Mouse (Mus musculus) T-cell, adult 2 months (primary cell): ENCODE data around the gene Ccl27a.
"Not testable (repeated sequence)": the region's sequence is repeated elsewhere in the genome, so short reads cannot be mapped to it uniquely, and the experiment has no call there.

Experiments used
- DNase-seq: peaks from one replicate; pipeline ENCODE4 v3.0.0; 2022; ENCODE audit warnings: low spot score

Gene Ccl27a

GRCm38 (mm10) chr4:41774002-41774401, at the start of gene Ccl27a:
Gene Ccl27a (minus strand): TSS chr4:41774247.
- peak; percentile 85 for DNase-seq

DNA sequence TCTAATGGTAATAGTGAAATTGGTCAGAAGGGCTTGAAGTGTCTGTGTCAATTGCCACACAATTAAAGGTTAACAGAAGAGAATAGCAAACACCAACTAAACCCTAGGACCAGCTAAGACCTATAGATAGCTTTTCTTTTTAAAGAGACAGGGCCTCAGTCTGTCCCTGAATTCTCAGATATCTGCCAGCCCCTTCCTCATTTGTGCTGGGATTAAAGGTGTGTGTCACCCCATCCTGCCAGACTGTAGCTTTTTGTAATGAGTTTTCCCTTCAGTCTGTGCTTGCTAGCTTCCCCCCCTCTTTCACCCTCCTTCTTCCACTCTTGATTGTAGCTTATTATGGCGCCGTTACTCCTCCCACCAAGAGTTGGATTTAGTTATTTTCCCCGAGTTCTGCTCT, 9.2 kb upstream of the Ccl27a start:
- not testable (repeated sequence) for DNase-seq

DNA sequence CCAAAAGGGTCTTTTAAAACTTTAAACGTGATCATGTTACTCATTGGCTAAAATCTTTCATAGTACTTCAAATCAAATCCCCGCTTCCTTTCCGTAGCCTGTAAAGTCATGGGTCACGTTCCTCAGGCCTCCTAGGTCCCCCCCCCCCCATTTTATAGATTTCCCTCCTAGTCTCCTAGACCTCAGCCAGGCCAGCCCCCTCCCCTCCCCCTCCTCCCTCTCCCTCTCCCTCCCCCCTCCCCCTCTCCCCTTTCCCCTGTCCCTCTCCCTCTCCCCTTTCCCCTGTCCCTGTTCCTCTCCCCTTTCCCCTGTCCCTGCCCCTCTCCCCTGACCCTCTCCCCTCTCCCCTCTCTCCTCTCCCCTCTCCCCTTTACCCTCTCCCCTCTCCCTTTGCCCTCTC, 8.7 kb upstream of the Ccl27a start:
- not testable (repeated sequence) for DNase-seq

- DNase-seq, result not testable (repeated sequence)
These were observed 7.9 kb upstream of the Ccl27a start for GRCm38 (mm10) chr4:41781748-41782485.

DNA sequence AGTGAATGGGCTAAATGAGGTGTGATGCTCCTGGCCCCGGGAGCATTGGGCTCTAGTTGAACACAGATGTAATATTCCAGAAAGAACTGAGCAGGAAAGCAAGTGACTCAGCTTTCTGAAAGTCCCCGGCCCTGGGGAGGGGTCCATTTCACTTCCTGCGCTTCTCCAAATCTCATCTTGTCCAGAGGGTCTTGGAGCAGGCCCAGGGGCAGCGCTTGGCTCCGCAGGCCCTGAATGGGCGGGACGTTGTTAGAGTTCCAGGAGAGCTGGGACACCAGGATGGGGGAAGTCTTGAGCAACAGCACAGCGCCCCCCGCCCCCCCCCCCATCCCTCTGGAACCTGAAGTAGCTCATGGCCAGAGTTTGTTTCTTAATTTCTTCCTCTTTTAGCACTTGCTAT, 7.2 kb upstream of the Ccl27a start:
- not testable (repeated sequence) for DNase-seq

DNA sequence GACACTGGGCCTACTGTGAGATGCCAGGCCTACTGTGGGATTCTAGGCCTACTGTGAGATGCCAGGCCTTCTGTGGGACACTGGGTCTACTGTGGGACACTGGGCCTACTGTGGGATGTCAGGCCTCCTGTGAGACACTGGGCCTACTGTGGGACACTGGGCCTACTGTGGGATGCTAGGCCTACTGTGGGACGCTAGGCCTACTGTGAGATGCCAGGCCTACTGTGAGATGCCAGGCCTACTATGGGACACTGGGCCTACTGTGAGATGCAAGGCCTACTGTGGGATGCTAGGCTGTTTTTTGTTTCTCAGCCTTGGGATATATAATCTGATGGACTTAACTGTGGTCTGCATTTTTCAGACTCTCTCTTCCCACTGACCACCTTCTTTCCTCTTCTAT, 1.8 kb upstream of the Ccl27a start:
- DNase-seq, result not testable (repeated sequence)

DNA sequence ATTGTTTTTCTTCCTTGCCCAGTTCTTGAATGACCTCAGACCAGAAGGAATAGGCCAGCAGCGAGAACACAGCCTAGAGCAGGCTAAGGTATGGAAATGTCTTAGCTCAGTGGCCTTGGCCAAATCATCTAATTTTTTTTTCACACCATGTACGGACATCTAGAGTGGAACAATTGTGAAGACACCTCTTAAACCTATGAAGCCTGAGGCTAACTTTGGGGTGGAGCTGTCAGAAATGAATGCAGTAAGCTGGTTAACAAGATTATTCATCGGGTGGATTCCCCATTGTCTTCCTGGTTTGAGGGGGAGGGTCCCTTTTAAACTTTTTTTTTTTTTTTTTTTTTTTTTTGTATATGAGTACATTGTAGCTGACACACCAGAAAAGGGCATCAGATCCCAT, 459 bp upstream of the Ccl27a start:
- not testable (repeated sequence) for DNase-seq

DNA sequence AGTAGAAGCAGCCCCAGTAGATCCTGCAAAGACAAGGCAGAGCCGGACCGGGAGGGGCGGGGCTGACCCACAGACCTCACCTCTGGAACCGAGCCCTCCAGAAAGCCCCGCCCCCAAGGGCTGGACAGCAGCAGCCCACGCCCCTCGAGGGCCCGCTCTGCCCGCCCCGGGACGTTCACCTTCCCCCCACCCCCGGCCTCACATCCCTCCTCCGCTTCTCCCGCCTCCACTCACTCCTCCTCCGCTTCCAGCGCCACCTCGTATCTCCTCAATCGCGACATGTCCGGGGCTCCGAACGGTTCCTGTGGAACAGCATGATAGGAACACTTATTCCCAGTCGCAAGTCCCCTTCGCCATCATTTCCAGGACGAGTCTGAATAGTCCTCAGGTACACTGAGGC, 545 bp downstream of the Ccl27a start:
- peak; percentile 59 for DNase-seq

DNA sequence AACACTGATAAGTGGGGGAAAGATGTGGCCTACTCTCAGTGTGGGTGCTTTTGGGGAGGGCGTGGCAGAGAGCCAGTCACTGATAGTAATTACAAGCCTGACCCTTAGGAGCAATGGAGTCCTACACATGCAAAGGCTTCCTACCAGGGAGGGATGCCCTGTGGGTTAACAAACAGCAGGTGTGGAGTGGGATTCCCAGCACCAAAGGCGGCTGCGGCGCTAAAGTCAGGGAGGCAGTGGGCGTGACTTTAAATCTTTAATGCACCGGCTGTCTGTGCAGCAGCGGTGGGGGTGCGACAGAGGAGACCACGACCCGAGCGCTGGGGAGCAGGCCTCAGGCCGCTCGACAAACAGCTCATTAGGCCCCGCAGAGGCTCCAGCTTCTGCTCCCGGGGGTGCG, 1.1 kb downstream of the Ccl27a start:
- DNase-seq, result not testable (repeated sequence)

DNA sequence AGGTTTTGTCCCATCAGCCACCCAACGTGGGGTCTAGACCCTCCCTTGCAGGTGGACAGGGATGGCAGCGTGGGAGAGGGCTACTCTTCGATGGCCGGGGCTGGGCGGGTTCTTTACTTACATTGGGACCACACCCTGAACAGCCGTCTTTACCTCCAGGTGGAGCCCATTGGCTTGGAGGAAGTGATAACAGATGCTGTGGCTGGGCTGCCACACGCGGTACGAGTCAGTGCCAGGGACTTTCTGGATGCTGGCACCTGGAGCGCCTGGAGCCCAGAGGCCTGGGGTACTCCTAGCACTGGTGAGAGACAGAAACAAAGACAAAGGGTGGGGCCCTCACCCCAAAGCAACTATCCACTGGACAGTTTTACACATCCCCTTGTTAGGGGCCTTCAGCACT, 6.7 kb downstream of the Ccl27a start:
- not testable (repeated sequence) for DNase-seq

DNA sequence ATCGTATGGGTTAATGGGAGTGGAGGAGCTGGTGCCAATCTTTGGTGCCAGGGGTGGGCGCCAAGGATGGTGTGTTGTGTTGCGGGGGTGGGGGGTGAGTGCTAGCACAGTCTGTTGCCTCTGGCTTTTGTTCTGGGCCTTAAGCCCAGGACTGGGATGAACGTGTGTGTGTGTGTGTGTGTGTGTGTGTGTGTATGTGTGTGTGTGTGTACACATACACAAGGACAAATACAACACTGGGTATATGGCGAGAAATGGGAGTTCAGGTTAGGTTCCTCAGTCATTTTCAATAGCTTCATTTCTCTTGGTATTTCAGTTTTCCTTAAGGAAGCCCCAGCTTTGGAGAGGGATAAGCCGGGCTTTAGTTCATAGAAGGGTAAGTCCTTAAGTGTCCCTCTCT, 10.9 kb downstream of the Ccl27a start:
- not testable (repeated sequence) for DNase-seq

- DNase-seq, result not testable (repeated sequence)
These were observed 11.3 kb downstream of the Ccl27a start for GRCm38 (mm10) chr4:41762688-41763114.

- no peak for DNase-seq
These were observed 11.9 kb downstream of the Ccl27a start for GRCm38 (mm10) chr4:41762099-41762687.

GRCm38 (mm10) chr4:41761680-41762079, 12.4 kb downstream of the Ccl27a start:
- DNase-seq, result no peak

DNA sequence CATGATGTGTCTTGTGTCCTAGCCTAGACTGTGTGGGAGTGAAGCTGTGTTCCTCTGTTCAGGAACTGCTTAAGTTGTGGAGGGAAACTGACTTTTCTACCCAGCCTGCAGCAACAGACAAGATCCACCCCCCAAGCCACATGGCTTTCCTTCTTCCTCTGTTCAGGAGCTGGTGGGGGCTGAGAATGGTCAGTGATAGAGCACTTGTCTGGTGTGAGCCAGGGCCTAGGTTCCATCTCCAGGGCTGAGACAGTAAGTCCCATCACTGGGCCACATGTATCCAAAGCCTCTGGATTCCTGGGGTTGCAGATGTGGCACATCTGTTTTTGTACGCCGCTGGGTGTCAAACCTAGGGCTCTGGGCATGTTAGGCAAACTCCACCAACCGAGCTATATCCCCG, 13.1 kb downstream of the Ccl27a start:
- DNase-seq, result no peak

- DNase-seq, result peak; percentile 11
These were observed 13.7 kb downstream of the Ccl27a start for GRCm38 (mm10) chr4:41760288-41760721.

DNA sequence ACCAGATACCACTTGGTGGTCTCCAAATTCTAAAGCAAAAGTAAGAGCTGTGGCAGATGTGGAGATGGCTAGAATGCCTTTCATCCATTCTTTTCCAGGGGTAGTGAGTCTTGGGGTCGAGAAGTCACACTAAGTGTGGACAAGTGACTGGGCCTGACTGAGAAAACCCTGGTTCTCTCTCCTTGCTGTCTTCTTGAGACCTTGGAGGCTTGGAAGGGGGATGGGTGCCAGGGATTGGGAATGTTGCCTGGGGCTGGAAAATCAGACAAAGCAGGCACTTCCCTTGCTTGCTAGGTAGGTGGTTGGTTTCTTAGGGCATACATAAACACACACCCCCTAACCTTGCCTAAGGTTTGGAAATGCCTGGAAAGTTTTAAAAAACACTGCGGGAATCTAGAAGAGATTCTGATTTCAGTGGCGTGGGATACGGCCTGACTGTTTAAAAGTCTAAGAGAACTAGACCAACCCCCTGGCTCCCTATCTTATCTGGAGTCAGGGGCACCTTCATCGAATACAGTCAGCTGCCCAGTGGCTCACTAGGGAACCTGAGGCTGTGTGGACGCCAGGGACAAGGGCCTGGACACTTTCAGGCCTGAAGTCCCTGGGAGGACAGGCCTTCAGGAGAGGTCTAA, 14.3 kb downstream of the Ccl27a start:
- no peak for DNase-seq

- DNase-seq, result no peak
These were observed 14.8 kb downstream of the Ccl27a start for GRCm38 (mm10) chr4:41759206-41759605.

- DNase-seq, result no peak
These were observed 15.3 kb downstream of the Ccl27a start for GRCm38 (mm10) chr4:41758701-41759100.

DNA sequence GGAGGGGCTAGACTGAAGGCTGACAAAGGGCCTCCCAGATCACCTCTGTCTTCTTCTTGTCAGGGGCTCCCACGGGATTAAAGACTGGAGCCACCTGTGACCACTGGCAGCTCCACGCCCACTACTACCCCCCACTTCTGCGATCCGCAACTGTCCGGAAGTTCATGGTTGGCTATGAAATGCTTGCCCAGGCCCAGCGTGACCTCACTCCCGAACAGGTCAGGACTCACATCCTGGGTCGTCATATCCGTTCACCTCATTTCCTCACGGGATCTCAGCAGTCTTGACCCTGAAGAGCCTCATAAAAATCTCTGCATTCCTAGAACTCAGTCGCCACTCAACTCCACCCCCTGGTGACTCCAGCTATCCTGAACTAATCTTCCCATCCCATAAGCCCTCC, 16.0 kb downstream of the Ccl27a start:
- no peak for DNase-seq

DNA sequence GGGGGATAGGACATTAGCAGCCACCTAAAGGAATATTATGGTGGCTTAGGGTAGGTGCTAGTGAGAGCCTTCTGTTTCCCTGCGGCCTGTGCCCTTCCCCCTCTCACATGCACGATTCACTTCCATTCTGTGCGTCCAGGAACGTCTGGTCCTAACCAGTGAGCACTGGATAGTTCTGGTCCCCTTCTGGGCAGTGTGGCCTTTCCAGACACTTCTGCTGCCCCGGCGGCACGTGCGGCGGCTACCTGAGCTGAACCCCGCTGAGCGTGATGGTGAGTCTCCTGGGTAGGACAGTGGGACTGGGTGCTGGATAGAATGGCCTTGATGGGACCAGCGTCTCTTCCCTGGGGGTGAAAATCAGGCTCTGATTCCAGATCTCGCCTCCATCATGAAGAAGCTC, 16.7 kb downstream of the Ccl27a start:
- DNase-seq, result no peak

GRCm38 (mm10) chr4:41756440-41756839, 17.6 kb downstream of the Ccl27a start:
- no peak for DNase-seq
